Mouse (Mus musculus): ENCODE measurements around the gene Rgs9bp.
A peak's percentile ranks its signal among the peaks of the same experiment; 100 is the strongest.

The Rgs9bp gene

GRCm38 (mm10) chr7:35585191-35586054 lies at the start of gene Rgs9bp:
Rgs9bp (minus strand) TSS chr7:35585582.
- no peak for DNase-seq (ENCODE audit: low read depth)

- DNase-seq (ENCODE audit: low read depth) = peak; percentile 71
These were observed 43.1 kb upstream of the Rgs9bp start for GRCm38 (mm10) chr7:35628496-35628895.

GRCm38 (mm10) chr7:35627371-35627770 lies 42.0 kb upstream of the Rgs9bp start:
- no peak for DNase-seq (ENCODE audit: low read depth)

GRCm38 (mm10) chr7:35626038-35626437 lies 40.7 kb upstream of the Rgs9bp start:
- no peak for DNase-seq (ENCODE audit: low read depth)

DNA sequence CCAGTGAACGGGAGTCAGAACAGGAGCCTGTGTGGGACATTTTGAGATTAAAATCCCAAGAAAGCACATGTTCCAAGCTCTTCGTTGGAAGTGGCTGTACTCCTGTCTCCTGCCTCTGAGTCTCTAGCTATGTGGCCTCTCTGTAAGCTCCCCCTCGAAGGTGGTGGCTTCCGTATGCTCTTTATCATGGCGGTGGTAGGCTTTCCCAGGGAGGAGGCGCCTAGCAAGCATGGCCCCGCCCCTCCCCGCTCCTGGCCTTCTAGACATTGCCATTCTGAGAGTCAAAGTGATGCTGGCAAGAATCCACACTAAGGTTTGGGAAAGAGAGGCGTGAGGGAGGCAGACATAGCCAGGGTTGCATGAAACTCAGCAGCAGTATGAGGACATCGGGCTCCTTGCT lies 37.2 kb upstream of the Rgs9bp start:
- DNase-seq (ENCODE audit: low read depth) = no peak

- DNase-seq (ENCODE audit: low read depth) = no peak
These were observed 32.1 kb upstream of the Rgs9bp start for GRCm38 (mm10) chr7:35617513-35617912.

DNA sequence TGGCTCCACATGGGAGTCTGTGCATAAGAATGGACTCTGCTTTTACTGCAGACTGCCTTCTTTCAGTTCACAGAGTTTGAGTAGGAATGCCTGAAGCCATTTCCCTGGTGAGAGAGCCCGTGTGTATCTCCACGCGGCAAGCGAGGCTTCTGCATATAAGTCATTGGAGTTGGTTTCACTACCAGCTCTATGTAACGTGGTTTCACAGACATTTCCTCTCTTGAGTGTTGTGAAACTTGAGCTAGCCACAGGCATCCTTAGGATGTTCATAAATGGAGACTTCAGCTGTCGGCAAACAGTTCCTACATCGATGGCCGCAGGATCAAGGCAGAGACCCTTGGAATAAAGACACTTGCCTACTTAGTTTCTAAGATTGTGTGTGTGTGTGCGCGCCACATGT lies 23.9 kb upstream of the Rgs9bp start:
- no peak for DNase-seq (ENCODE audit: low read depth)

DNA sequence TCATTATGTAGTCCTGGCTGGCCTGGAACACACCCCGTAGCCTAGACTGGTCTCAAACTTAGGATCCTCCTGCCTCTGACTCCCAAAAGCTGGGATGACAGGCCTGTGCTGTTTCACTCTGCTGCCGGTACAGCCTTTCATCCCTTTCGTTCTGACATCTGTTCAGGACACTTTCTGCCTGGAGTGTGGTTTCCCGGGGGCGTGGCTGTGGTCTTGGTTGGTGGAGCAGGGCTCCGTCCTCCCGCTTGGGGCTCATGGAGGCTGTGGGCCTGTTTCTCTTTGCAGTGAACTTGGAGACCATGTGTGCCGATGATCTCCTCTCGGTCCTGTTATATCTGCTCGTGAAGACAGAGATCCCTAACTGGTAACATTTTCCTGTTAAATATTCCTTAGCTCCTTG lies 21.4 kb upstream of the Rgs9bp start:
- DNase-seq (ENCODE audit: low read depth) = no peak

- DNase-seq (ENCODE audit: low read depth) = no peak
These were observed 17.4 kb upstream of the Rgs9bp start for GRCm38 (mm10) chr7:35602766-35603165.

DNA sequence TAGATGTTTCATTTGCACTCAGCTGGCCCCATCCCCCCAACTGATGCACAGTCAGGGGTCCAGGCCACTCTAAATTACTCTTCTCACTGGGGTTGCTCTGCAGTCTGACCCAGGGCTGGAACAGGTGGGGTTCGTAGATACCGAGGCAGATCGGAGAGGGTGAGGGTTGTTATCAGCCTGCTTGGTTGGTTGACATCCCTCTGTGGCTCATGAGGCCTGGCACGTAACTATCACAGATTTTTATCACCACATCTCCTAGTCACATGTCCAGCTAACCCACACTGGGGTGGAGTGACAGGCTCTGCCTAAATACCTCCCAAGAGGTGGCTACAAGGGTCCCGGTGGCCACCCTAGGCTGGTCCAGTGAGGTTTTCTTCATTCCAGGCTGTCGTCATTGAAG lies 15.7 kb upstream of the Rgs9bp start:
- DNase-seq (ENCODE audit: low read depth) = no peak

- no peak for DNase-seq (ENCODE audit: low read depth)
These were observed 14.6 kb upstream of the Rgs9bp start for GRCm38 (mm10) chr7:35600031-35600430.

DNA sequence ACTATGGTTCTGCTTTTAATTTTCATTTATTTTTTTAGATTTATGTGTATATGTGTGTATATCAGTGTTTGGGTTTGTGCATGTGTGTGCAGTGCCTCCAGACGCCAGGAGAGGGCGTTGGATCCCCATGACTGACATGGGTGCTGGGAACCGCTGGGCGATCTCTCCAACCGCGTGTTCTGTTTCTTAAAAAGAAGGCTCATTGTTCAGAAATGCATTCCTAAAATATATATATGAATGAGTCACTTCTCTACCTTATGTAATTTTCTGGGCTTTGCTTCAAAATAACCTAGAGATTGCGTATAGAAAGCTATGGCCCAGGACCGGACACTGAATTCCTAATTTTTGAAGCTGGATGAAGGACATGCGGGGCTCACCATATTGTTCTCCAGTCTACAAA lies 14.1 kb upstream of the Rgs9bp start:
- no peak for DNase-seq (ENCODE audit: low read depth)

DNA sequence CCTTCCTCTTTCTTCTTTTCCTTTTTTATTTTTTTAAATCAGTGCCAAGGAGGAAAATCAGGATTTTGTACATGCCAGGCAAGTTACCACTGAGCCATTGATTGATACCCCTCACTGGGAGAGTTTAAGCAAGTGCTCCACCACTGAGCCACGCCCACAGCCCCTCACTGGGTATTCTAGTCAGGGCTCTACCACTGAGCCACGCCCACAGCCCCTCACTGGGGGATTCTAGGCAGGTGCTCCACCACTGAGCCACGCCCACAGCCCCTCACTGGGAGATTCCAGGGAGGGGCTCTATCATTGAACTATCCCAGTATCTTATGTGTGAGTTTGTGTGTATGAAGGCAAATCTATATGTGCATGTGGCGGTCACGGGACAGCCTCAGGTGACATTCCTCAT lies 8.9 kb upstream of the Rgs9bp start:
- no peak for DNase-seq (ENCODE audit: low read depth)

DNA sequence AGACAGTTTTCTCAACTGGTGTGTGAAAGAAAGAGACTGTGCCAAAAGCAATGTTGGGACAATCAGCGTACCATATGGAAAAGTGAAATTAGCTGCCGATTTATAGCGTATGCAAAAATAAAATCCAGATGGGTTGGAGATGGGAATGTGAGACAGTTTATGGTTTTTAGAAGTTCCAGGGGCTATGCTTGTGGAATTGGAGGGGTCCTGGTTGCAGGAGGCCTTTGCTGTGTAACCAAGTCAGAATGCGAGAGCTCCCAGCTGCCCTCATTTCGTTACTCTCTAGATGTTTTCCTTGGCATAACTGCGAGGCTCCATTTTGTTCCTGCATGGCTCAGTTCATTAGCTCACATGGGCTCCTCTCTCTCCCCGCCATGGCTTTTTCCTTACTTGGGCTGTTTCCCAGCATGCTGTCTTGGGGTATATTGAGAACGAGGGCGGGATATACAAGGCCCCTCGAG lies 5.4 kb upstream of the Rgs9bp start:
- DNase-seq (ENCODE audit: low read depth) = no peak

DNA sequence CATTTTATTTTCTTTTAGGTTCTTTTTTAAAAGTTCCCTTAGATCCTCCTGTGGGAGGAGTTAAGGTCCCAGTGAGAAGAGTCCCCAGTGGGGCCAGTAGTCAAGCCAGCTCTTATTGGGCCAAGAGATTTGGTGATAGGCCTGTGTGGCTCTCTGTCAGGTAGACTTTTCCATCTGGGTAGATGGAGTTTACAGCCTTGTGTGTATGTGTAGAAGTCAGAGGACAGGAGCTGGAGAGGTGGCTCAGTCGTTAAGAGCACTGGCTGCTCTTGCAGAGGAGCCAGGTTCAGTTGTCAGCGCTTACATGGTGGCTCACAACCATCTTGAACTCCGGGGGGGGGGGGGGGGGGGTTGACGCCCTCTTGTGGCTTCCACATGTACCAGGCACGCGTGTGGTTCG lies 4.1 kb upstream of the Rgs9bp start:
- peak; percentile 29 for DNase-seq (ENCODE audit: low read depth)

DNA sequence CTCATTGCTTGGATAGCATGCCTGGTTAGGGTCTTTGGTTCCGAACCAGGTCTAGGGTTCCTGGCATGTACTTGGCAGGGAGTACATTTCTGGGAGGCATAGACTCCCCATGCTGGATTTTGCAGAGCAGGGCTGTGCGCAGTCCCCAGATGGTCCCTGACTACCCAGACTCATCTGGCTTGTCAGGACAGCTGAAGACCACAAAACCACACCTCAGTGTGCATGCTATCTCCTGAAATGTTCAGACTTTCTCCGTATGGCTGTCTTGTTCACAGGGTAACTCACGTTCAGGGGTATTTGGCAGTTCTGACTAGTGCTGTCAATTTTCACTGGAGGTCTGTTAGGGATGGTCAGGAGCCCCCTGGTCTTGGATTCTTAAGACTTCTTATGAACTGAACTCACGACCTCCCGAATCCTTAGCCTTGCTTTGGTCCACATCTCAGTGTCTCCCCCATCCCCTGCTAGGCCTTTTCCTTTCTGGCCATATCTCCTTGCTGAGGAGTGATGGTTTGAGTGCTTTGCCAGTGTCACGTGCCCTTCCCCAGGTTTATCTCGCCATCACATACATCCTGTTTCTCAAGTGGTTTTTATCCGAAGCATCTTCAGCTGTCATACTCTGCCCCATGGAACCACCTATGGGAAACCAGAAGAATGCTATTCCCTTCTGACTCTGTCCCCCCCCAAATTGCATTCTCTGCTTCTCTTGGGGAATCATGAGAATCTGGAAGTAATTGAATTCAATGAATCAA lies 3.5 kb upstream of the Rgs9bp start:
- DNase-seq (ENCODE audit: low read depth) = peak; percentile 52

GRCm38 (mm10) chr7:35587728-35588127 lies 2.3 kb upstream of the Rgs9bp start:
- no peak for DNase-seq (ENCODE audit: low read depth)

- DNase-seq (ENCODE audit: low read depth) = no peak
These were observed 1.6 kb upstream of the Rgs9bp start for GRCm38 (mm10) chr7:35586906-35587445.

DNA sequence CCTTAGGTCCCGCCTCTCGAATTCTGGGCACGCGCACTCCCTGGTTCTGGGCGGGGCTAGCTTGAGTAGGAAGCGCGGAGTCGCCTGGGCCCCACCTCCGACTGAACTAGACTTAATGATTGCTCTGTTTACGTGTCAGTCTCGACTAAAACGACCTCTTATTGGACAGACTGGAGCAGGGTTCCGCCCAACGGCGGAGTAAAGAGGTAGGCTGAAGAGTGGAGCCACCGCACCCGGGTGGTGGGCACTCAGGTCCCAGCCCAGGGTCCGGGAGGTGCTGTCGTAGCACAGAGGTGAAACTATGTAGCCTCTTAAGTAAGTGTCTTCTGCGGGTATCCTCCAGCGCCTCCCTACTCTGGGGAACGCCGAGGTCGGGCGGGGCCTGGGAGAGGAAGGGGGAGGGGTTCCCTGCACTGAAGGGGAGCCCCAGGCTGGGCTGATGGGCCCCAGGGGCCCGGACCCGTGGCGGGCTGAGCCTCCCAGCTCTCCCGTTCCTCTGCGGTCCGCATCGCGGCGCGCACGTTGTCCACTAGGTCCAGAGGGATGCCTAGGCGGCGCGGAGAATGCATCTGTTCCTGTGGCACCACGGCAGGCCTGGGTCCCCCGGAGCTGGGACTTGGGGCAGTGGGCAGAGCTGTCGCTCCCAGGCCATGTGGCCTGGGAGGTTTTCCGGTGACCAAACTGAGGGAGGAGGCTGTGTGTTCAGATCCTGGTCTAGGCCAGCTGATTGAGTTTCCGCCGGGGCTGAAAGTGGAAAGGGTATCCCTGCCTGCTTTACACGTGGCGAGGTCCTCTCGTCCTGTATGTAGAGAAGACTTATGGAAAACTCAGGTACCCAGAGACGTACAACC lies 898 bp upstream of the Rgs9bp start, which contains the start of gene Ankrd27:
Ankrd27 (plus strand) TSS at position 190 of the 851 bp plus-strand sequence.
- DNase-seq (ENCODE audit: low read depth) = peak; percentile 99

DNA sequence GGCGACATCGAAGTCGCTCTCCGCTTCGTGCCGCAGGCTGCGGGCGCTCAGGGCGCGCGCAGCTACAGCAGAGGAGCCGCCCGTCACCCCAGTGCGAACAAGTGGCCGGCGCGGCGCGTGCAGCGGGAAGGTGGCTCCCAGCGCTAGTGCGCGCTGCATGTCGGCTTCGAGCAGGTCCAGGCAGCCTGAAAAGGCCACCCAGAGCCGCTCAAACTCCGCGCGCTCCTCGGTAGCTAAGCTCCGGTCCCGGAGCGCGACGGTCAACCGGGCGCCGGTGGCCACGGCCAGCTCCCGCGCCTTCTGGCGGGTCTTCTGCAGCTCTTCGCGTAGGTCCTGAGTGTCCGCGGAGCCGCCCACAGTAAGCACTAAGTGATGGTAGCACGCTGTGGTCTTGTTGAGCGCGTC lies 594 bp downstream of the Rgs9bp start:
- peak; percentile 64 for DNase-seq (ENCODE audit: low read depth)

GRCm38 (mm10) chr7:35584068-35584785 lies 1.2 kb downstream of the Rgs9bp start:
- DNase-seq (ENCODE audit: low read depth) = peak; percentile 16
